Mouse (Mus musculus) cerebellum, postnatal 14 days (tissue): ENCODE data around the gene Spg11.

Source experiments
- DNase-seq, 2 experiments: peaks; one replicate each; pipeline ENCODE4 v3.0.0; 2021; ENCODE audit warnings: mixed read lengths in 2 of 2

Spg11 gene

GRCm38 (mm10) chr2:122059365-122060115 is 58.6 kb downstream of the Spg11 start:
- peak; percentile 75 to 81 for DNase-seq

- no peak for DNase-seq
These were observed 74.3 kb downstream of the Spg11 start for GRCm38 (mm10) chr2:122043926-122044325.

GRCm38 (mm10) chr2:122036064-122036463 is 82.1 kb downstream of the Spg11 start:
- no peak for DNase-seq

- no peak for DNase-seq
These were observed 86.2 kb downstream of the Spg11 start for GRCm38 (mm10) chr2:122031970-122032369.

- DNase-seq = peak in 1 of 2 experiments; percentile 53
These were observed 89.2 kb downstream of the Spg11 start for GRCm38 (mm10) chr2:122028756-122029700.

- peak; percentile 92 for DNase-seq
These were observed 90.1 kb downstream of the Spg11 start, which contains the start of gene Eif3j1 for GRCm38 (mm10) chr2:122027862-122028755. TSS of gene Eif3j1 (plus strand) at chr2:122028546.

- peak in 1 of 2 experiments; percentile 14 for DNase-seq
These were observed 91.1 kb downstream of the Spg11 start for GRCm38 (mm10) chr2:122027091-122027490.

- DNase-seq = no peak
These were observed 95.9 kb downstream of the Spg11 start for GRCm38 (mm10) chr2:122022284-122022683.

GRCm38 (mm10) chr2:122018705-122019104 is 99.5 kb downstream of the Spg11 start:
- no peak for DNase-seq

GRCm38 (mm10) chr2:122011441-122011840 is 106.7 kb downstream of the Spg11 start:
- DNase-seq = no peak

- no peak for DNase-seq
These were observed 109.4 kb downstream of the Spg11 start for GRCm38 (mm10) chr2:122008832-122009231.
